Mouse (Mus musculus): ENCODE results near the gene Rab37. TPM values are rescaled to one million over a fixed set of nuclear protein-coding genes. Genes with fewer than 3 reads are reported as not detected.

Gene Rab37
- polyA plus RNA-seq, 1 experiment from 2014 or later = 0.57 TPM

- Histone ChIP-seq H3K4me2 (ENCODE audit: low read length) (no peak overlapping the region), H3K36me3 (ENCODE audit: control insufficient read depth, insufficient read depth, low read length) (no peaks in the 10 kb centered on the region), H3K4me1 (ENCODE audit: control insufficient read depth, insufficient read depth, low read length) (no peaks in the 10 kb centered on the region), H3K9ac (ENCODE audit: low read length) (no peak overlapping the region), H3K4me3 (ENCODE audit: low read depth, low read length) (no peak overlapping the region), H3K27ac (ENCODE audit: low read depth, low read length) (no peak overlapping the region), H3K27me3 (replicated peaks; ENCODE audit: control insufficient read depth, insufficient read depth, low read length) (no peaks in the 10 kb centered on the region), H3K9me3 (replicated peaks; ENCODE audit: control insufficient read depth, low read length) (peaks cover 2% of the 10 kb centered on the region)
- WGBS = 68% methylated on average over 10 of the region's 10 CpGs
- DNase-seq (ENCODE audit: low spot score) (no peak), ATAC-seq (no peak)
Observed at GRCm38 (mm10) chr11:115098203-115098932, 7.1 kb downstream of the Rab37 start.

- no peaks in the 10 kb centered on the region for H3K36me3 ChIP-seq (ENCODE audit: control insufficient read depth, insufficient read depth, low read length)
- H3K27ac ChIP-seq (ENCODE audit: low read depth, low read length) = no peak overlapping the region
- WGBS = 77% methylated on average over 16 of the region's 16 CpGs
- ATAC-seq (no peak), DNase-seq (ENCODE audit: low spot score) (no peak)
- no peak overlapping the region for H3K9ac ChIP-seq (ENCODE audit: low read length)
- no peaks in the 10 kb centered on the region for H3K4me1 ChIP-seq (ENCODE audit: control insufficient read depth, insufficient read depth, low read length)
- no peaks in the 10 kb centered on the region; the same call in 1 of the 2 replicates for H3K9me3 ChIP-seq (replicated peaks; ENCODE audit: control insufficient read depth, low read length)
- H3K4me2 ChIP-seq (ENCODE audit: low read length) = no peak overlapping the region
- no peaks in the 10 kb centered on the region for H3K27me3 ChIP-seq (replicated peaks; ENCODE audit: control insufficient read depth, insufficient read depth, low read length)
- no peak overlapping the region for H3K4me3 ChIP-seq (ENCODE audit: low read depth, low read length)
Observed at GRCm38 (mm10) chr11:115099241-115099840, 8.1 kb downstream of the Rab37 start.

- Histone ChIP-seq H3K4me1 (ENCODE audit: control insufficient read depth, insufficient read depth, low read length) (no peaks in the 10 kb centered on the region), H3K9me3 (replicated peaks; ENCODE audit: control insufficient read depth, low read length) (no peaks in the 10 kb centered on the region; the same call in 1 of the 2 replicates), H3K27me3 (replicated peaks; ENCODE audit: control insufficient read depth, insufficient read depth, low read length) (no peaks in the 10 kb centered on the region), H3K36me3 (ENCODE audit: control insufficient read depth, insufficient read depth, low read length) (no peaks in the 10 kb centered on the region), H3K27ac (ENCODE audit: low read depth, low read length) (no peak overlapping the region), H3K9ac (ENCODE audit: low read length) (no peak overlapping the region), H3K4me2 (ENCODE audit: low read length) (no peak overlapping the region), H3K4me3 (ENCODE audit: low read depth, low read length) (no peak overlapping the region)
- ATAC-seq (no peak), DNase-seq (ENCODE audit: low spot score) (no peak)
- WGBS = 83% methylated on average over 5 of the region's 5 CpGs
Observed at GRCm38 (mm10) chr11:115100032-115100621, 8.9 kb downstream of the Rab37 start.

- H3K27ac ChIP-seq (ENCODE audit: low read depth, low read length) = no peak overlapping the region
- WGBS = 85% methylated on average over 7 of the region's 7 CpGs
- H3K4me1 ChIP-seq (ENCODE audit: control insufficient read depth, insufficient read depth, low read length) = no peaks in the 10 kb centered on the region
- no peak for DNase-seq (ENCODE audit: low spot score)
- ATAC-seq = no peak
- no peak overlapping the region for H3K4me2 ChIP-seq (ENCODE audit: low read length)
- no peaks in the 10 kb centered on the region for H3K27me3 ChIP-seq (replicated peaks; ENCODE audit: control insufficient read depth, insufficient read depth, low read length)
- H3K9me3 ChIP-seq (replicated peaks; ENCODE audit: control insufficient read depth, low read length) = no peaks in the 10 kb centered on the region; the same call in 1 of the 2 replicates
- H3K4me3 ChIP-seq (ENCODE audit: low read depth, low read length) = no peak overlapping the region
- no peak overlapping the region for H3K9ac ChIP-seq (ENCODE audit: low read length)
- no peaks in the 10 kb centered on the region for H3K36me3 ChIP-seq (ENCODE audit: control insufficient read depth, insufficient read depth, low read length)
Observed at GRCm38 (mm10) chr11:115100741-115101140, 9.5 kb downstream of the Rab37 start.

DNA sequence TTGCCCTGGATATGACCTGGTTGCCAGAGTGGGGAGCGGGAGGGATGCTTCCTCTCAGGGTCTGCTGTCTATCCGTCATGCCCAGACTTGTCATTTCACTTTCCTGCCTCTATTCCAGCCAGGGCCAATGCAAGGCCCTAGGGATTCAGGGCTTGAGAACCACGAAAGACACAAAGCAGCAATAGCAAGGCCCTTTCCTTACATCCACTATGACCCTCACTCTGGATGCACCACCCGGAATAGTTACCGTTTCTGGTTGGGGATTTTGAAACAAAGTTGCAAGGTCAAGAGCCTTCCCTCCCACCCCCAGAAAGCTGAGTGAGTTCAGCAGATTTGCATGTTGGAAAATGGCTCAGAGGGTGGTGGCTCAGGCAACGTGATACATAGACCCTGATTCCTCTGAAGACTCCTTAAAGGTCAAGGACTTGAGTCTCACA lies 10.4 kb downstream of the Rab37 start:
- H3K9ac ChIP-seq (ENCODE audit: low read length) = no peak overlapping the region
- H3K4me1 ChIP-seq (ENCODE audit: control insufficient read depth, insufficient read depth, low read length) = no peaks in the 10 kb centered on the region
- H3K27ac ChIP-seq (ENCODE audit: low read depth, low read length) = no peak overlapping the region
- no peak for ATAC-seq
- no peaks in the 10 kb centered on the region; the same call in 1 of the 2 replicates for H3K9me3 ChIP-seq (replicated peaks; ENCODE audit: control insufficient read depth, low read length)
- no peak overlapping the region for H3K4me3 ChIP-seq (ENCODE audit: low read depth, low read length)
- DNase-seq (ENCODE audit: low spot score) = no peak
- H3K4me2 ChIP-seq (ENCODE audit: low read length) = no peak overlapping the region
- no peaks in the 10 kb centered on the region for H3K27me3 ChIP-seq (replicated peaks; ENCODE audit: control insufficient read depth, insufficient read depth, low read length)
- 77% methylated on average over 6 of the region's 6 CpGs for WGBS
- H3K36me3 ChIP-seq (ENCODE audit: control insufficient read depth, insufficient read depth, low read length) = no peaks in the 10 kb centered on the region

DNA sequence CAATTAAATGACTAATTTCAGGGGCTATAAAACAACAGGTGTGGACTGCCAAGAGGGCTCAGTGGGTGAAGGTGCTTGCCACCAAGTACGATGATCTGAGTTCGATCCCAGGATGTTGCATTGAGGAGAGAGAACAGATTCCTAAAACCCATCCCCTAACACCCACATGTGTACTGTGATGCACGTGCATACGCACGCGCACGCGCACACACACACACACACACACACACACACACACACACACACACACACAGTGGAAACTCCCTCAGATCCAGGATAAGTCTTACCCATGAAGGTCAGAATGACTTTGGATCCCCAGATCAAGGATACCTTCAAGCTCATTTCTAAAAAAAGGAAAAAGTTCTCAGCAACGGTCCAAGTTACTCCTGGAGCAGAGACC lies 10.9 kb downstream of the Rab37 start:
- DNase-seq (ENCODE audit: low spot score) (no peak), ATAC-seq (no peak)
- no peak overlapping the region for H3K4me3 ChIP-seq (ENCODE audit: low read depth, low read length)
- WGBS = 93% methylated on average over 9 of the region's 9 CpGs
- H3K9ac ChIP-seq (ENCODE audit: low read length) = no peak overlapping the region
- no peaks in the 10 kb centered on the region for H3K27me3 ChIP-seq (replicated peaks; ENCODE audit: control insufficient read depth, insufficient read depth, low read length)
- H3K36me3 ChIP-seq (ENCODE audit: control insufficient read depth, insufficient read depth, low read length) = no peaks in the 10 kb centered on the region
- H3K9me3 ChIP-seq (replicated peaks; ENCODE audit: control insufficient read depth, low read length) = no peaks in the 10 kb centered on the region; the same call in 1 of the 2 replicates
- no peaks in the 10 kb centered on the region for H3K4me1 ChIP-seq (ENCODE audit: control insufficient read depth, insufficient read depth, low read length)
- H3K4me2 ChIP-seq (ENCODE audit: low read length) = no peak overlapping the region
- no peak overlapping the region for H3K27ac ChIP-seq (ENCODE audit: low read depth, low read length)

- H3K4me2 ChIP-seq (ENCODE audit: low read length) = no peak overlapping the region
- H3K9me3 ChIP-seq (replicated peaks; ENCODE audit: control insufficient read depth, low read length) = no peaks in the 10 kb centered on the region; the same call in 1 of the 2 replicates
- DNase-seq (ENCODE audit: low spot score) (no peak), ATAC-seq (no peak)
- no peaks in the 10 kb centered on the region for H3K36me3 ChIP-seq (ENCODE audit: control insufficient read depth, insufficient read depth, low read length)
- H3K4me1 ChIP-seq (ENCODE audit: control insufficient read depth, insufficient read depth, low read length) = peaks cover 11% of the 10 kb centered on the region
- 89% methylated on average over 25 of the region's 25 CpGs for WGBS
- H3K4me3 ChIP-seq (ENCODE audit: low read depth, low read length) = no peak overlapping the region
- no peak overlapping the region for H3K27ac ChIP-seq (ENCODE audit: low read depth, low read length)
- no peak overlapping the region for H3K9ac ChIP-seq (ENCODE audit: low read length)
- H3K27me3 ChIP-seq (replicated peaks; ENCODE audit: control insufficient read depth, insufficient read depth, low read length) = no peaks in the 10 kb centered on the region
Observed at GRCm38 (mm10) chr11:115103470-115104413, 12.5 kb downstream of the Rab37 start.

GRCm38 (mm10) chr11:115104769-115105563 lies 13.7 kb downstream of the Rab37 start:
- 64% methylated on average over 8 of the region's 8 CpGs for WGBS
- Histone ChIP-seq H3K27me3 (replicated peaks; ENCODE audit: control insufficient read depth, insufficient read depth, low read length) (no peaks in the 10 kb centered on the region), H3K27ac (ENCODE audit: low read depth, low read length) (no peak overlapping the region), H3K9me3 (replicated peaks; ENCODE audit: control insufficient read depth, low read length) (no peaks in the 10 kb centered on the region; the same call in 1 of the 2 replicates), H3K4me1 (ENCODE audit: control insufficient read depth, insufficient read depth, low read length) (peaks cover 11% of the 10 kb centered on the region), H3K4me3 (ENCODE audit: low read depth, low read length) (no peak overlapping the region), H3K9ac (ENCODE audit: low read length) (no peak overlapping the region), H3K36me3 (ENCODE audit: control insufficient read depth, insufficient read depth, low read length) (no peaks in the 10 kb centered on the region), H3K4me2 (ENCODE audit: low read length) (no peak overlapping the region)
- ATAC-seq (no peak), DNase-seq (ENCODE audit: low spot score) (no peak)

All from forebrain, embryonic 14.5 days (tissue).